Comparison of ENCODE assay signal across 8 mouse cellular contexts in genomic region chr13:74245899-74246231, GRCm38 (mm10). TPM values are rescaled to one million over a fixed set of nuclear protein-coding genes. Genes with fewer than 3 reads are reported as not detected.
DNase-seq lines count a peak whose midpoint lies in the region; ATAC-seq and TF ChIP-seq lines count a peak whose summit lies in the region.

No protein-coding gene starts in this region.

- intact Hi-C loops in left cerebral cortex, adult 2 months (cut with DNase I) = loop anchor here (2.0 kb wide), 1 partner anchor 35 kb away; no protein-coding TSS in a partner anchor
- intact Hi-C loops in left cerebral cortex, postnatal 4 days (cut with DNase I) = no loop called here

- no peaks in the 10 kb centered on the region for H3K9me3 ChIP-seq in forebrain, embryonic 14.5 days (replicated peaks; ENCODE audit: control insufficient read depth, low read length)
- no peaks in the 10 kb centered on the region for H3K9me3 ChIP-seq in limb, embryonic 12.5 days
- no peaks in the 10 kb centered on the region for H3K9me3 ChIP-seq in neural tube, embryonic 12.5 days

- H3K9ac ChIP-seq in forebrain, embryonic 14.5 days (ENCODE audit: low read length) = no peak overlapping the region
- no peak overlapping the region for H3K9ac ChIP-seq in limb, embryonic 12.5 days (replicated peaks)
- no peak overlapping the region for H3K9ac ChIP-seq in neural tube, embryonic 12.5 days

- ATAC-seq in forebrain, embryonic 14.5 days = peak; percentile 68; the same call in 1 of the 2 replicates
- ATAC-seq in limb, embryonic 12.5 days (ENCODE audit: insufficient number of reproducible peaks, insufficient read depth, low FRiP score, low TSS enrichment, low read depth) = peak; percentile 59; the same call in 1 of the 2 replicates
- ATAC-seq in neural tube, embryonic 12.5 days (ENCODE audit: low FRiP score, low read depth) = peak; percentile 65
- no peak for ATAC-seq in erythroblast, adult 5-6 weeks (replicated peaks; ENCODE audit: low FRiP score, poor library complexity, severe bottlenecking)

- TF ChIP-seq POLR2A in lung, adult 2 months (IDR thresholded peaks at IDR 0.05; ENCODE audit: borderline replicate concordance, extremely low read depth, low read depth, low read length) = no peak

- H3K27me3 ChIP-seq in forebrain, embryonic 14.5 days (replicated peaks; ENCODE audit: control insufficient read depth, insufficient read depth, low read length) = no peaks in the 10 kb centered on the region
- H3K27me3 ChIP-seq in limb, embryonic 12.5 days = no peaks in the 10 kb centered on the region
- H3K27me3 ChIP-seq in neural tube, embryonic 12.5 days (replicated peaks) = no peaks in the 10 kb centered on the region

- WGBS in forebrain, embryonic 14.5 days = 50% methylated on average over 4 of the region's 4 CpGs
- 62% methylated on average over 4 of the region's 4 CpGs for WGBS in limb, embryonic 12.5 days
- WGBS in neural tube, embryonic 12.5 days = 65% methylated on average over 4 of the region's 4 CpGs
- WGBS in lung, adult 2 months = 64% methylated on average over 4 of the region's 4 CpGs

- H3K4me3 ChIP-seq in left cerebral cortex, adult 2 months = peak overlapping the region; percentile 12; the same call in 1 of the 2 replicates
- no peak overlapping the region for H3K4me3 ChIP-seq in forebrain, embryonic 14.5 days (ENCODE audit: low read depth, low read length)
- H3K4me3 ChIP-seq in limb, embryonic 12.5 days (replicated peaks) = no peak overlapping the region
- no peak overlapping the region for H3K4me3 ChIP-seq in neural tube, embryonic 12.5 days
- no peak overlapping the region for H3K4me3 ChIP-seq in lung, adult 2 months (replicated peaks; ENCODE audit: extremely low read depth, low read depth, low read length)

- no peak overlapping the region for H3K27ac ChIP-seq in left cerebral cortex, adult 2 months
- no peak overlapping the region for H3K27ac ChIP-seq in forebrain, embryonic 14.5 days (ENCODE audit: low read depth, low read length)
- H3K27ac ChIP-seq in limb, embryonic 12.5 days = no peak overlapping the region
- no peak overlapping the region for H3K27ac ChIP-seq in neural tube, embryonic 12.5 days

- no peak for TF ChIP-seq CTCF in left cerebral cortex, adult 2 months (IDR thresholded peaks at IDR 0.05)
- no peak for TF ChIP-seq CTCF in lung, adult 2 months (IDR thresholded peaks at IDR 0.05; ENCODE audit: insufficient read depth, low read length)

- DNase-seq in left cerebral cortex, adult 2 months (ENCODE audit: extremely low spot score in 1 of 2, low spot score in 2 of 2) = no peak
- no peak for DNase-seq in left cerebral cortex, postnatal 4 days
- DNase-seq in forebrain, embryonic 14.5 days (ENCODE audit: low spot score) = no peak
- no peak for DNase-seq in lung, adult 2 months
- DNase-seq in frontal cortex, postnatal 36 days (ENCODE audit: low spot score in 2 of 2) = no peak

- peak overlapping the region; percentile 32; the same call in 1 of the 2 replicates for H3K4me2 ChIP-seq in forebrain, embryonic 14.5 days (ENCODE audit: low read length)
- H3K4me2 ChIP-seq in limb, embryonic 12.5 days = peak overlapping the region; percentile 37
- H3K4me2 ChIP-seq in neural tube, embryonic 12.5 days (replicated peaks) = peak overlapping the region; percentile 37

- peaks cover 6% of the 10 kb centered on the region for H3K4me1 ChIP-seq in forebrain, embryonic 14.5 days (ENCODE audit: control insufficient read depth, insufficient read depth, low read length)
- H3K4me1 ChIP-seq in limb, embryonic 12.5 days (replicated peaks) = peaks cover 10% of the 10 kb centered on the region
- peaks cover 9% of the 10 kb centered on the region for H3K4me1 ChIP-seq in neural tube, embryonic 12.5 days
- peaks cover 7% of the 10 kb centered on the region for H3K4me1 ChIP-seq in lung, adult 2 months (ENCODE audit: control insufficient read depth, insufficient read depth, low read length)

- no peaks in the 10 kb centered on the region for H3K36me3 ChIP-seq in forebrain, embryonic 14.5 days (ENCODE audit: control insufficient read depth, insufficient read depth, low read length)
- no peaks in the 10 kb centered on the region for H3K36me3 ChIP-seq in limb, embryonic 12.5 days
- no peaks in the 10 kb centered on the region for H3K36me3 ChIP-seq in neural tube, embryonic 12.5 days

RNA-seq across cellular contexts. Expression of gene Exoc3, which starts 37.3 kb away (rescaled TPM):
- 10 to 100 TPM; 67.1 to 69.6 TPM for total RNA-seq in left cerebral cortex, adult 2 months (2021)
- total RNA-seq in left cerebral cortex, postnatal 4 days (2021) = 10 to 100 TPM; 74.9 to 78.3 TPM
- polyA plus RNA-seq in forebrain, embryonic 14.5 days (2014; fragmentation: Nextera tagmentation; extraction: Ambion mirVana) = 134 and 138 TPM in 2 replicates
- polyA plus RNA-seq in limb, embryonic 12.5 days (2016; fragmentation: Nextera tagmentation; extraction: Ambion mirVana) = 64.7 and 73.2 TPM in 2 replicates
- polyA plus RNA-seq in neural tube, embryonic 12.5 days (2016; fragmentation: Nextera tagmentation; extraction: Ambion mirVana) = 83.6 and 91.4 TPM in 2 replicates
- 2.1 and 10.4 TPM in 2 replicates for total RNA-seq in erythroblast, adult 5-6 weeks (2015; ENCODE audit: low replicate concordance)
- total RNA-seq in erythroblast, adult 5-6 weeks (2017; ENCODE audit: low replicate concordance) = 12.4 and 18.0 TPM in 2 replicates
- polyA plus RNA-seq in lung, adult 2 months (2012; rRNA removed) = 22.5 and 30.2 TPM in 2 replicates

RNA-seq across cellular contexts. Expression of gene Ahrr, which starts 46.3 kb away (rescaled TPM):
- total RNA-seq in left cerebral cortex, adult 2 months (2021) = 1 to 10 TPM in 1 of 2 experiments, under 1 TPM in 1; 0.33 to 1.3 TPM
- 1 to 10 TPM; 1.9 to 2.0 TPM for total RNA-seq in left cerebral cortex, postnatal 4 days (2021)
- 0.88 and 0.89 TPM in 2 replicates for polyA plus RNA-seq in forebrain, embryonic 14.5 days (2014; fragmentation: Nextera tagmentation; extraction: Ambion mirVana)
- polyA plus RNA-seq in limb, embryonic 12.5 days (2016; fragmentation: Nextera tagmentation; extraction: Ambion mirVana) = 1.3 and 1.6 TPM in 2 replicates
- polyA plus RNA-seq in neural tube, embryonic 12.5 days (2016; fragmentation: Nextera tagmentation; extraction: Ambion mirVana) = 0.77 and 1.3 TPM in 2 replicates
- not detected in 2 replicates for total RNA-seq in erythroblast, adult 5-6 weeks (2015; ENCODE audit: low replicate concordance)
- total RNA-seq in erythroblast, adult 5-6 weeks (2017; ENCODE audit: low replicate concordance) = 0.51 TPM in 1 of 2 replicates, not detected in the other
- polyA plus RNA-seq in lung, adult 2 months (2012; rRNA removed) = 0.34 and 0.40 TPM in 2 replicates
